Mouse (Mus musculus): ENCODE results near the gene Nfat5. TPM values are rescaled to one million over a fixed set of nuclear protein-coding genes. Genes with fewer than 3 reads are reported as not detected.

Nfat5 gene
- polyA plus RNA-seq, 1 experiment, result 5.6 TPM

- TF ChIP-seq MAX (IDR thresholded peaks at IDR 0.05; ENCODE audit: low read depth), result no peak
- TF ChIP-seq CEBPB (IDR thresholded peaks at IDR 0.05; ENCODE audit: insufficient read depth, poor library complexity, severe bottlenecking), result no peak
- no peak for TF ChIP-seq MYOG (IDR thresholded peaks at IDR 0.05; ENCODE audit: control insufficient read depth in 1 of 3, insufficient read depth in 1 of 3, insufficient read length in 2 of 3, low read depth in 2 of 3)
- TF ChIP-seq MYOD1 (IDR thresholded peaks at IDR 0.05; ENCODE audit: control insufficient read depth in 1 of 3, insufficient read length in 2 of 3, low read depth in 2 of 3), result no peak
- no peak for TF ChIP-seq TCF12 (IDR thresholded peaks at IDR 0.05; ENCODE audit: insufficient read depth, poor library complexity, severe bottlenecking)
- TF ChIP-seq TCF3 (IDR thresholded peaks at IDR 0.05; ENCODE audit: insufficient read length, low read depth), result no peak
- TF ChIP-seq SRF (IDR thresholded peaks at IDR 0.05; ENCODE audit: control insufficient read depth, insufficient read length, low read depth), result no peak
- TF ChIP-seq E2F4 (IDR thresholded peaks at IDR 0.05; ENCODE audit: insufficient read depth), result no peak
- no peak for TF ChIP-seq USF1 (IDR thresholded peaks at IDR 0.05; ENCODE audit: low read depth)
- no peak for TF ChIP-seq REST (IDR thresholded peaks at IDR 0.05; ENCODE audit: insufficient read depth, insufficient read length)
- no peak for TF ChIP-seq POLR2AphosphoS2 (IDR thresholded peaks at IDR 0.05; ENCODE audit: insufficient read length, low read depth)
- TF ChIP-seq POLR2A (IDR thresholded peaks at IDR 0.05; ENCODE audit: insufficient read length, low read depth), result no peak
- Histone ChIP-seq H3K27me3 (ENCODE audit: control insufficient read depth, insufficient read depth, insufficient read length) (no peaks in the 10 kb centered on the region), H3K79me2 (ENCODE audit: control insufficient read depth, insufficient read depth) (no peaks in the 10 kb centered on the region), H3K4me2 (ENCODE audit: low read depth) (no peak overlapping the region), H3K4me3 (no peak overlapping the region), H3K36me3 (ENCODE audit: control insufficient read depth, insufficient read depth) (peaks cover 7% of the 10 kb centered on the region), H3ac (ENCODE audit: control insufficient read depth, insufficient read length) (no peak overlapping the region)
Measured at GRCm38 (mm10) chr8:107382898-107383297, 89.6 kb downstream of the Nfat5 start.

- Histone ChIP-seq H3K4me2 (ENCODE audit: low read depth) (no peak overlapping the region), H3K36me3 (ENCODE audit: control insufficient read depth, insufficient read depth) (no peaks in the 10 kb centered on the region), H3K27me3 (ENCODE audit: control insufficient read depth, insufficient read depth, insufficient read length) (no peaks in the 10 kb centered on the region), H3ac (ENCODE audit: control insufficient read depth, insufficient read length) (no peak overlapping the region), H3K79me2 (ENCODE audit: control insufficient read depth, insufficient read depth) (no peaks in the 10 kb centered on the region), H3K4me3 (no peak overlapping the region)
- TF ChIP-seq E2F4 (IDR thresholded peaks at IDR 0.05; ENCODE audit: insufficient read depth) (no peak), MAX (IDR thresholded peaks at IDR 0.05; ENCODE audit: low read depth) (no peak), TCF3 (IDR thresholded peaks at IDR 0.05; ENCODE audit: insufficient read length, low read depth) (no peak), CEBPB (IDR thresholded peaks at IDR 0.05; ENCODE audit: insufficient read depth, poor library complexity, severe bottlenecking) (no peak), POLR2A (IDR thresholded peaks at IDR 0.05; ENCODE audit: insufficient read length, low read depth) (no peak), SRF (IDR thresholded peaks at IDR 0.05; ENCODE audit: control insufficient read depth, insufficient read length, low read depth) (no peak), TCF12 (IDR thresholded peaks at IDR 0.05; ENCODE audit: insufficient read depth, poor library complexity, severe bottlenecking) (no peak), POLR2AphosphoS2 (IDR thresholded peaks at IDR 0.05; ENCODE audit: insufficient read length, low read depth) (no peak), REST (IDR thresholded peaks at IDR 0.05; ENCODE audit: insufficient read depth, insufficient read length) (no peak)
Measured at GRCm38 (mm10) chr8:107384651-107385050, 91.4 kb downstream of the Nfat5 start.

GRCm38 (mm10) chr8:107385063-107385462 is 91.8 kb downstream of the Nfat5 start:
- Histone ChIP-seq H3K27me3 (ENCODE audit: control insufficient read depth, insufficient read depth, insufficient read length) (no peaks in the 10 kb centered on the region), H3K79me2 (ENCODE audit: control insufficient read depth, insufficient read depth) (no peaks in the 10 kb centered on the region), H3K4me3 (no peak overlapping the region), H3K4me2 (ENCODE audit: low read depth) (no peak overlapping the region), H3ac (ENCODE audit: control insufficient read depth, insufficient read length) (no peak overlapping the region), H3K36me3 (ENCODE audit: control insufficient read depth, insufficient read depth) (no peaks in the 10 kb centered on the region)
- TF ChIP-seq E2F4 (IDR thresholded peaks at IDR 0.05; ENCODE audit: insufficient read depth), result no peak
- no peak for TF ChIP-seq REST (IDR thresholded peaks at IDR 0.05; ENCODE audit: insufficient read depth, insufficient read length)
- no peak for TF ChIP-seq POLR2AphosphoS2 (IDR thresholded peaks at IDR 0.05; ENCODE audit: insufficient read length, low read depth)
- no peak for TF ChIP-seq TCF12 (IDR thresholded peaks at IDR 0.05; ENCODE audit: insufficient read depth, poor library complexity, severe bottlenecking)

- no peaks in the 10 kb centered on the region for H3K36me3 ChIP-seq (ENCODE audit: control insufficient read depth, insufficient read depth)
- H3K4me2 ChIP-seq (ENCODE audit: low read depth), result no peak overlapping the region
- H3K79me2 ChIP-seq (ENCODE audit: control insufficient read depth, insufficient read depth), result no peaks in the 10 kb centered on the region
- TF ChIP-seq POLR2AphosphoS2 (IDR thresholded peaks at IDR 0.05; ENCODE audit: insufficient read length, low read depth) (no peak), MAX (IDR thresholded peaks at IDR 0.05; ENCODE audit: low read depth) (no peak), TCF12 (IDR thresholded peaks at IDR 0.05; ENCODE audit: insufficient read depth, poor library complexity, severe bottlenecking) (no peak), USF1 (IDR thresholded peaks at IDR 0.05; ENCODE audit: low read depth) (no peak), MYOD1 (IDR thresholded peaks at IDR 0.05; ENCODE audit: control insufficient read depth in 1 of 3, insufficient read length in 2 of 3, low read depth in 2 of 3) (no peak), E2F4 (IDR thresholded peaks at IDR 0.05; ENCODE audit: insufficient read depth) (no peak), CEBPB (IDR thresholded peaks at IDR 0.05; ENCODE audit: insufficient read depth, poor library complexity, severe bottlenecking) (no peak), MYOG (IDR thresholded peaks at IDR 0.05; ENCODE audit: control insufficient read depth in 1 of 3, insufficient read depth in 1 of 3, insufficient read length in 2 of 3, low read depth in 2 of 3) (no peak), REST (IDR thresholded peaks at IDR 0.05; ENCODE audit: insufficient read depth, insufficient read length) (no peak), SRF (IDR thresholded peaks at IDR 0.05; ENCODE audit: control insufficient read depth, insufficient read length, low read depth) (no peak), POLR2A (IDR thresholded peaks at IDR 0.05; ENCODE audit: insufficient read length, low read depth) (no peak), TCF3 (IDR thresholded peaks at IDR 0.05; ENCODE audit: insufficient read length, low read depth) (no peak)
- H3K27me3 ChIP-seq (ENCODE audit: control insufficient read depth, insufficient read depth, insufficient read length), result no peaks in the 10 kb centered on the region
- no peak overlapping the region for H3K4me3 ChIP-seq
- H3ac ChIP-seq (ENCODE audit: control insufficient read depth, insufficient read length), result no peak overlapping the region
Measured at GRCm38 (mm10) chr8:107386171-107386570, 92.9 kb downstream of the Nfat5 start.

GRCm38 (mm10) chr8:107386642-107387041 is 93.4 kb downstream of the Nfat5 start:
- TF ChIP-seq USF1 (IDR thresholded peaks at IDR 0.05; ENCODE audit: low read depth) (no peak), REST (IDR thresholded peaks at IDR 0.05; ENCODE audit: insufficient read depth, insufficient read length) (no peak), CEBPB (IDR thresholded peaks at IDR 0.05; ENCODE audit: insufficient read depth, poor library complexity, severe bottlenecking) (no peak), MYOG (IDR thresholded peaks at IDR 0.05; ENCODE audit: control insufficient read depth in 1 of 3, insufficient read depth in 1 of 3, insufficient read length in 2 of 3, low read depth in 2 of 3) (no peak), MAX (IDR thresholded peaks at IDR 0.05; ENCODE audit: low read depth) (no peak), POLR2AphosphoS2 (IDR thresholded peaks at IDR 0.05; ENCODE audit: insufficient read length, low read depth) (no peak), TCF3 (IDR thresholded peaks at IDR 0.05; ENCODE audit: insufficient read length, low read depth) (no peak), TCF12 (IDR thresholded peaks at IDR 0.05; ENCODE audit: insufficient read depth, poor library complexity, severe bottlenecking) (no peak), E2F4 (IDR thresholded peaks at IDR 0.05; ENCODE audit: insufficient read depth) (no peak)
- Histone ChIP-seq H3K27me3 (ENCODE audit: control insufficient read depth, insufficient read depth, insufficient read length) (no peaks in the 10 kb centered on the region), H3K4me3 (no peak overlapping the region), H3ac (ENCODE audit: control insufficient read depth, insufficient read length) (no peak overlapping the region), H3K36me3 (ENCODE audit: control insufficient read depth, insufficient read depth) (no peaks in the 10 kb centered on the region), H3K4me2 (ENCODE audit: low read depth) (no peak overlapping the region), H3K79me2 (ENCODE audit: control insufficient read depth, insufficient read depth) (no peaks in the 10 kb centered on the region)
